Comparison of ENCODE assay signal across 7 mouse cellular contexts in the genomic region with DNA sequence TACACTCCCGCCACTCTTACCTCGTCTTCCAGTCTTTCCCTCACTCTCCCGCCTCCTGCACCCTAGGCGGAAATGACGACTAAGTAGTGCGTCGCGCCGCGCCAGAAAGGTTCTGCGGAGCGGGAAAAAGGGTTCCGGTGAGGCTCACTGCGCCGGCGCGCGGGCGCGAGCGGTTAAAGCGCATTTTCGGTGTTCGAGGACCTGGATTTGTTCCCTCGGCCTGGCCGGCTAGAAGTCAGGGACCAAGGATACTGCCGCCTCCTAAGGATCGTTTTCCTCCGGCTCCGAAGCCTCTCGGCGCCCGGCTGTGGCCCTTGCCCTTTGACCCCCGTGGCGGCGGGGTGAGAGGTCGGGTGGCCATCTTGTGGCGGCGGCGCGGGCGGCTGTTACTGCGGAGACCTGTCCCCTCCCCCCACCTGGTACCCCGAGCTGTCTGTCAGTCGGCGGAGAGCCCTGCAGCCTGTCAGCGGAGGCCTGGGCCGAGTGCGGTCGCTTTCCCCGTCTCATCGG. TPM values are rescaled to one million over a fixed set of nuclear protein-coding genes. Genes with fewer than 3 reads are reported as not detected.
DNase-seq lines count a peak whose midpoint lies in the region; ATAC-seq and TF ChIP-seq lines count a peak whose summit lies in the region.

A gene (minus strand): TSS at position 80 of the 510 bp plus-strand sequence.
A gene (plus strand): TSS at position 144 of the 510 bp plus-strand sequence.

- intact Hi-C loops in left cerebral cortex, postnatal 4 days (cut with DNase I): no loop called here

- H3K9me3 ChIP-seq in intestine, postnatal 0 days (ENCODE audit: control insufficient read depth): no peaks in the 10 kb centered on the region
- no peaks in the 10 kb centered on the region for H3K9me3 ChIP-seq in midbrain, embryonic 12.5 days

- peak; percentile 10; the same call in 1 of the 2 replicates for TF ChIP-seq CTCF in intestine, postnatal 0 days (IDR thresholded peaks at IDR 0.05; ENCODE audit: low read depth)
- TF ChIP-seq CTCF in small intestine, adult 2 months (IDR thresholded peaks at IDR 0.05; ENCODE audit: extremely low read depth, insufficient read length, insufficient replicate concordance, low read depth, low read length): no peak

- WGBS in intestine, postnatal 0 days: under 1% methylated on average over 51 of the region's 52 CpGs
- 0% methylated on average over 47 of the region's 52 CpGs for WGBS in midbrain, embryonic 12.5 days
- WGBS in small intestine, adult 2 months: under 1% methylated on average over 52 of the region's 52 CpGs

- peak within 1 kb of the TSS; percentile 82 for H3K9ac ChIP-seq in intestine, postnatal 0 days (ENCODE audit: low read depth, low read length)
- H3K9ac ChIP-seq in midbrain, embryonic 12.5 days (replicated peaks): peak within 1 kb of the TSS; percentile 95

- DNase-seq in adrenal gland, adult 8-10 months: peak; percentile 90
- peak; percentile 96 for DNase-seq in embryo, embryonic 9.5 days (ENCODE audit: extremely low spot score)
- peak; percentile 58 for DNase-seq in gonadal fat pad, adult 2 months (ENCODE audit: low read depth)
- DNase-seq in left cerebral cortex, postnatal 4 days: peak; percentile 95

- peaks cover 10% of the 10 kb centered on the region; the same call in 1 of the 2 replicates for H3K4me1 ChIP-seq in intestine, postnatal 0 days (replicated peaks; ENCODE audit: control insufficient read depth, insufficient read depth, low read length)
- H3K4me1 ChIP-seq in midbrain, embryonic 12.5 days: peaks cover 37% of the 10 kb centered on the region
- peaks cover 5% of the 10 kb centered on the region; the same call in 1 of the 2 replicates for H3K4me1 ChIP-seq in small intestine, adult 2 months (ENCODE audit: control insufficient read depth, insufficient read depth, insufficient read length, low read length)

- peak; percentile 55 for TF ChIP-seq POLR2A in small intestine, adult 2 months (IDR thresholded peaks at IDR 0.05; ENCODE audit: low read depth, low read length)

- no peaks in the 10 kb centered on the region for H3K36me3 ChIP-seq in intestine, postnatal 0 days (ENCODE audit: control insufficient read depth, insufficient read depth)
- peaks cover 4% of the 10 kb centered on the region; the same call in 1 of the 2 replicates for H3K36me3 ChIP-seq in midbrain, embryonic 12.5 days
- H3K36me3 ChIP-seq in small intestine, adult 2 months (ENCODE audit: control insufficient read depth, insufficient read depth, low read length): 0 out of 2 replicates have a peak, but pooled peaks cover 2% of the 10 kb centered on the region

- H3K4me2 ChIP-seq in intestine, postnatal 0 days (replicated peaks; ENCODE audit: low read depth): peak within 1 kb of the TSS; percentile 83
- peak within 1 kb of the TSS; percentile 87 for H3K4me2 ChIP-seq in midbrain, embryonic 12.5 days (replicated peaks)

- H3K27me3 ChIP-seq in intestine, postnatal 0 days (replicated peaks; ENCODE audit: control insufficient read depth, insufficient read depth, low read length): no peaks in the 10 kb centered on the region
- H3K27me3 ChIP-seq in midbrain, embryonic 12.5 days: no peaks in the 10 kb centered on the region
- H3K27me3 ChIP-seq in small intestine, adult 2 months (ENCODE audit: control insufficient read depth, insufficient read depth, low read length): no peaks in the 10 kb centered on the region

- H3K4me3 ChIP-seq in intestine, postnatal 0 days (ENCODE audit: low read depth, low read length): peak within 1 kb of the TSS; percentile 93
- H3K4me3 ChIP-seq in midbrain, embryonic 12.5 days: peak within 1 kb of the TSS; percentile 98
- peak within 1 kb of the TSS; percentile 80 for H3K4me3 ChIP-seq in small intestine, adult 2 months (ENCODE audit: low read depth, low read length)

- H3K27ac ChIP-seq in intestine, postnatal 0 days (ENCODE audit: low read depth, low read length): peak within 1 kb of the TSS; percentile 89
- H3K27ac ChIP-seq in midbrain, embryonic 12.5 days (replicated peaks): peak within 1 kb of the TSS; percentile 86
- peak within 1 kb of the TSS; percentile 80 for H3K27ac ChIP-seq in small intestine, adult 2 months (ENCODE audit: insufficient read depth, low read depth, low read length)

- peak; percentile 92 for ATAC-seq in intestine, postnatal 0 days
- peak; percentile 95 for ATAC-seq in midbrain, embryonic 12.5 days (ENCODE audit: low FRiP score, low read depth)

RNA-seq across cellular contexts. Expression of the first gene that starts in this region (rescaled TPM):
- total RNA-seq in adrenal gland, adult 8-10 months (2022): 10 to 100 TPM; 19.0 to 28.8 (median 26.1) TPM
- polyA plus RNA-seq in gonadal fat pad, adult 2 months (2012; rRNA removed): 18.7 and 20.0 TPM in 2 replicates
- 5.1 and 5.4 TPM in 2 replicates for polyA plus RNA-seq in intestine, postnatal 0 days (2015; fragmentation: Nextera tagmentation; extraction: Ambion mirVana)
- total RNA-seq in left cerebral cortex, postnatal 4 days (2021): 10 to 100 TPM; 17.2 to 19.1 TPM
- polyA plus RNA-seq in midbrain, embryonic 12.5 days (2016; fragmentation: Nextera tagmentation; extraction: Ambion mirVana): 29.3 and 31.5 TPM in 2 replicates
- polyA plus RNA-seq in small intestine, adult 2 months (2012; rRNA removed): 3.0 and 6.1 TPM in 2 replicates

RNA-seq across cellular contexts. Expression of the second gene that starts in this region (rescaled TPM):
- 10 to 100 TPM; 32.9 to 45.6 (median 40.1) TPM for total RNA-seq in adrenal gland, adult 8-10 months (2022)
- 16.2 and 18.1 TPM in 2 replicates for polyA plus RNA-seq in gonadal fat pad, adult 2 months (2012; rRNA removed)
- 17.1 and 19.8 TPM in 2 replicates for polyA plus RNA-seq in intestine, postnatal 0 days (2015; fragmentation: Nextera tagmentation; extraction: Ambion mirVana)
- total RNA-seq in left cerebral cortex, postnatal 4 days (2021): 10 to 100 TPM; 34.7 to 35.1 TPM
- polyA plus RNA-seq in midbrain, embryonic 12.5 days (2016; fragmentation: Nextera tagmentation; extraction: Ambion mirVana): 57.9 and 61.6 TPM in 2 replicates
- 7.6 and 13.2 TPM in 2 replicates for polyA plus RNA-seq in small intestine, adult 2 months (2012; rRNA removed)

Comparison
In these comparisons a context has a peak if more than half of its experiments do, and no peak if none do; other contexts are left out.
1. Peak in every context shown above with its lines: DNase-seq, ATAC-seq, H3K4me3 ChIP-seq and H3K27ac ChIP-seq.